Mouse (Mus musculus) CH12.LX (cell line): ENCODE measurements at regions not wholly inside any gene's neighbourhood (a gene's known extent, or its start where the extent isn't known, plus 50 kb on each side); places are given as distances from the start of the nearest gene placed in this dataset.

Source experiments
- BHLHE40 ChIP-seq: IDR thresholded peaks from 2 replicates; pipeline ENCODE4 v1.6.1; 2011; ENCODE audit warnings: mild to moderate bottlenecking, low read depth, low read length, improper control_type of control experiment
- CHD1 ChIP-seq: IDR thresholded peaks from 2 replicates; pipeline ENCODE4 v1.6.1; 2012; ENCODE audit warnings: low read depth, low read length, improper control_type of control experiment, inconsistent platforms
- CTCF ChIP-seq, 2 experiments: IDR thresholded peaks in 1 of 2; conservative IDR thresholded peaks in 1 of 2; 2 replicates each; pipeline ENCODE4 v1.5.1; 2011 to 2012; ENCODE audit warnings: low read depth in 2 of 2, low read length in 2 of 2, improper control_type of control experiment in 1 of 2, inconsistent platforms in 1 of 2, mild to moderate bottlenecking in 1 of 2, moderate library complexity in 1 of 2
- E2F4 ChIP-seq: IDR thresholded peaks from 2 replicates; pipeline ENCODE4 v1.6.1; 2011; ENCODE audit warnings: low read depth, low read length, improper control_type of control experiment; ENCODE audit not compliant: insufficient replicate concordance
- ELF1 ChIP-seq: IDR thresholded peaks from 2 replicates; pipeline ENCODE4 v1.6.1; 2014; ENCODE audit warnings: low read depth, mild to moderate bottlenecking, inconsistent platforms, low read length, improper control_type of control experiment
- EP300 ChIP-seq: IDR thresholded peaks from 2 replicates; pipeline ENCODE4 v1.6.1; 2011; ENCODE audit warnings: low read length, improper control_type of control experiment
- MAX ChIP-seq: IDR thresholded peaks from 2 replicates; pipeline ENCODE4 v1.6.1; 2011; ENCODE audit warnings: low read length, improper control_type of control experiment
- POLR2A ChIP-seq: IDR thresholded peaks from 2 replicates; pipeline ENCODE4 v1.6.1; 2011; ENCODE audit warnings: low read depth, mild to moderate bottlenecking, improper control_type of control experiment, low read length
- SMC3 ChIP-seq: IDR thresholded peaks from 2 replicates; pipeline ENCODE4 v1.6.1; 2011; ENCODE audit warnings: low read depth, low read length, improper control_type of control experiment
- UBTF ChIP-seq: IDR thresholded peaks from 2 replicates; pipeline ENCODE4 v1.6.1; 2012; ENCODE audit warnings: low read depth, mild to moderate bottlenecking, inconsistent platforms, low read length, improper control_type of control experiment, moderate library complexity
- ZKSCAN1 ChIP-seq: IDR thresholded peaks from 2 replicates; pipeline ENCODE4 v1.6.1; 2012; ENCODE audit warnings: low read depth, inconsistent platforms, low read length, improper control_type of control experiment, borderline replicate concordance
- ZNF384 ChIP-seq: IDR thresholded peaks from 2 replicates; pipeline ENCODE4 v1.6.1; 2012; ENCODE audit warnings: low read depth, low read length, improper control_type of control experiment, inconsistent platforms

DNA sequence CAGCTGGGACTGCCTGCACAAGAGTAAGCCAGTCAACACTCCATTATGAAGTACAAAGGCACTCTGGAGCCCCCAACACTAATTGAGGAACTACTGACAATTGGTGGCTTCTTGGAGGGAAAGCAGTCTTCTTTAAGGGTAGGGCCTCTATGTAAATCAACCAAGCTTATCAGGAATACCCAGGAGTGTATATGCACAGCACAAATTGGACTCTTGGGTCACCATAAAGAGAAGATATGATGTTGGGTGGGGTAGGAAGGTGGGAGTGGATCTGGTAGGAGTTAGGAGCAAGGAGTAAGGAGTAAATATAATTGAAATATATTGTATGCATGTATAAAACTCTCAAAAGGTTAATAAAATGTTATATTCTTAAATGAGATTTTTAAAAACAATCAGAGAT lies 587.7 kb downstream of the Pdcd6ip start:
- TF ChIP-seq CTCF (conservative IDR thresholded peaks at IDR 0.05 in 1 of 2, IDR thresholded peaks at IDR 0.05 in 1 of 2; ENCODE audit: low read depth in 2 of 2, low read length in 2 of 2) = no peak
- no peak for TF ChIP-seq MAX
- no peak for TF ChIP-seq EP300
- TF ChIP-seq POLR2A = no peak
- no peak for TF ChIP-seq ZNF384
- TF ChIP-seq BHLHE40 = no peak
- TF ChIP-seq ZKSCAN1 = no peak
- no peak for TF ChIP-seq UBTF
- no peak for TF ChIP-seq SMC3
- TF ChIP-seq ELF1 = no peak
- no peak for TF ChIP-seq CHD1
- TF ChIP-seq E2F4 = no peak
